Mouse (Mus musculus) midbrain, postnatal 0 days (tissue): Measurements from ENCODE around the gene Ckap2l. TPM values are rescaled to one million over a fixed set of nuclear protein-coding genes. Genes with fewer than 3 reads are reported as not detected.

Experiments
- ATAC-seq: fragments of 200-750 bp; cut with Nextera tagmentation; 2 replicates; pipeline ENCODE4 v1.8.0; 2017; ENCODE audit warnings: moderate number of reproducible peaks, mild to moderate bottlenecking, moderate TSS enrichment, moderate library complexity; ENCODE audit not compliant: low FRiP score
- DNase-seq: peaks from one replicate; pipeline ENCODE4 v3.0.0-alpha.2; 2015; ENCODE audit warnings: low spot score
- H3K27ac ChIP-seq: fragments of 300-500 bp; sonication (generic); 2 replicates; pipeline ENCODE4 v1.5.1; 2014; ENCODE audit warnings: low read depth, mild to moderate bottlenecking, low read length, mixed read lengths
- H3K27me3 ChIP-seq: fragments of 300-500 bp; sonication (generic); 2 replicates; pipeline ENCODE4 v1.6.1; 2014; ENCODE audit warnings: low read length, control low read depth, mixed read lengths; ENCODE audit not compliant: insufficient read depth
- H3K36me3 ChIP-seq: fragments of 300-500 bp; sonication (generic); 2 replicates; pipeline ENCODE4 v1.6.1; 2014; ENCODE audit warnings: low read length, control low read depth, mixed read lengths; ENCODE audit not compliant: insufficient read depth
- H3K4me1 ChIP-seq: fragments of 300-500 bp; sonication (generic); 2 replicates; pipeline ENCODE4 v1.6.1; 2014; ENCODE audit warnings: mild to moderate bottlenecking, control low read depth, antibody characterized with exemption, low read length, mixed read lengths; ENCODE audit not compliant: insufficient read depth
- H3K4me2 ChIP-seq: fragments of 300-500 bp; sonication (generic); 2 replicates; pipeline ENCODE4 v1.6.1; 2014; ENCODE audit warnings: low read depth, mild to moderate bottlenecking, low read length, mixed read lengths; ENCODE audit not compliant: poor library complexity, severe bottlenecking
- H3K4me3 ChIP-seq: fragments of 300-500 bp; sonication (generic); 2 replicates; pipeline ENCODE4 v1.5.1; 2014; ENCODE audit warnings: low read depth, mild to moderate bottlenecking, low read length, moderate library complexity
- H3K9ac ChIP-seq: fragments of 300-500 bp; sonication (generic); replicated peaks from 2 replicates; pipeline ENCODE4 v1.6.1; 2014; ENCODE audit warnings: mild to moderate bottlenecking, low read length, moderate library complexity, mixed read lengths; ENCODE audit not compliant: poor library complexity, severe bottlenecking
- H3K9me3 ChIP-seq: fragments of 300-500 bp; sonication (generic); 2 replicates; pipeline ENCODE4 v1.6.1; 2016; ENCODE audit warnings: low read length, control low read depth
- CTCF ChIP-seq: IDR thresholded peaks from 2 replicates; pipeline ENCODE4 v1.5.1; 2016; ENCODE audit warnings: antibody characterized with exemption, mild to moderate bottlenecking
- WGBS: fragments of 180-500 bp; shearing (Covaris S2); extraction: QIAGEN DNeasy Blood & Tissue Kit; methylation state at CpG from one replicate; pipeline ENCODE4 v1.1.7; 2014; 5-methylcytosine and 5-hydroxymethylcytosine counted together
- polyA plus RNA-seq: library from polyadenylated mRNA; unstranded; fragments of >200 nt; fragmentation: Nextera tagmentation; extraction: Ambion mirVana; gene quantifications from 2 replicates; pipeline ENCODE4 v1.2.1, GENCODE M21; 2015
- total RNA-seq: library from RNA; depleted of rRNA; stranded (reverse); fragments of >200 nt; gene quantifications from 2 replicates; pipeline ENCODE4 v1.2.3, GENCODE M21; 2014

Ckap2l gene
- total and polyA plus RNA-seq, 2 experiments from 2014 or later, result 4.8 to 5.8 TPM

- H3K4me2 ChIP-seq, result no peak within 1 kb of the TSS
- no peaks in the 10 kb centered on the region for H3K9me3 ChIP-seq
- no peaks in the 10 kb centered on the region for H3K36me3 ChIP-seq
- H3K27me3 ChIP-seq, result no peaks in the 10 kb centered on the region
- H3K27ac ChIP-seq, result no peak within 1 kb of the TSS
- no peak for DNase-seq
- ATAC-seq, result no peak
- no peak for TF ChIP-seq CTCF
- no peaks in the 10 kb centered on the region for H3K4me1 ChIP-seq
- WGBS, result 82% methylated on average over 7 of the region's 7 CpGs
- no peak within 1 kb of the TSS for H3K4me3 ChIP-seq
- H3K9ac ChIP-seq, result no peak within 1 kb of the TSS
Observed at GRCm38 (mm10) chr2:129309836-129310235, 12.8 kb upstream of the Ckap2l start, which contains the start of gene Il1a. Il1a (minus strand) TSS chr2:129309972.

GRCm38 (mm10) chr2:129306020-129306419, 9.0 kb upstream of the Ckap2l start:
- no peak for DNase-seq
- no peaks in the 10 kb centered on the region for H3K36me3 ChIP-seq
- H3K4me1 ChIP-seq, result no peaks in the 10 kb centered on the region
- H3K27ac ChIP-seq, result no peak overlapping the region
- no peak overlapping the region for H3K9ac ChIP-seq
- no peak for TF ChIP-seq CTCF
- no peaks in the 10 kb centered on the region for H3K27me3 ChIP-seq
- H3K4me2 ChIP-seq, result no peak overlapping the region
- no peak overlapping the region for H3K4me3 ChIP-seq
- H3K9me3 ChIP-seq, result no peaks in the 10 kb centered on the region
- 82% methylated on average over 4 of the region's 4 CpGs for WGBS
- no peak for ATAC-seq

- Histone ChIP-seq H3K4me2 (peak overlapping the region; percentile 62), H3K9ac (peak overlapping the region; percentile 72), H3K27ac (peak overlapping the region; percentile 95), H3K4me3 (peak overlapping the region; percentile 73), H3K27me3 (no peaks in the 10 kb centered on the region), H3K9me3 (no peaks in the 10 kb centered on the region), H3K4me1 (peaks cover 4% of the 10 kb centered on the region; the same call in 1 of the 2 replicates), H3K36me3 (no peaks in the 10 kb centered on the region)
- 1% methylated on average over 10 of the region's 10 CpGs for WGBS
- no peak for TF ChIP-seq CTCF
- DNase-seq, result peak; percentile 66
- peak; percentile 74 for ATAC-seq
Observed at GRCm38 (mm10) chr2:129297589-129297982, 574 bp upstream of the Ckap2l start.

- no peak for TF ChIP-seq CTCF
- 52% methylated on average over 5 of the region's 5 CpGs for WGBS
- Histone ChIP-seq H3K27ac (no peak overlapping the region), H3K9me3 (no peaks in the 10 kb centered on the region), H3K9ac (no peak overlapping the region), H3K4me3 (peak overlapping the region; percentile 73; the same call in 1 of the 2 replicates), H3K36me3 (no peaks in the 10 kb centered on the region), H3K4me2 (peak overlapping the region; percentile 93; the same call in 1 of the 2 replicates), H3K27me3 (no peaks in the 10 kb centered on the region), H3K4me1 (peaks cover 4% of the 10 kb centered on the region; the same call in 1 of the 2 replicates)
- ATAC-seq (no peak), DNase-seq (no peak)
Observed at GRCm38 (mm10) chr2:129296086-129296485, 926 bp downstream of the Ckap2l start.

GRCm38 (mm10) chr2:129295075-129295474, 1.9 kb downstream of the Ckap2l start:
- WGBS, result 92% methylated on average over 5 of the region's 5 CpGs
- no peak for ATAC-seq
- Histone ChIP-seq H3K4me1 (peaks cover 4% of the 10 kb centered on the region; the same call in 1 of the 2 replicates), H3K9me3 (no peaks in the 10 kb centered on the region), H3K36me3 (no peaks in the 10 kb centered on the region), H3K9ac (no peak overlapping the region), H3K27ac (no peak overlapping the region), H3K27me3 (no peaks in the 10 kb centered on the region), H3K4me3 (no peak overlapping the region), H3K4me2 (no peak overlapping the region)
- TF ChIP-seq CTCF, result no peak
- DNase-seq, result no peak

- Histone ChIP-seq H3K9ac (no peak overlapping the region), H3K4me3 (no peak overlapping the region), H3K36me3 (peaks cover 2% of the 10 kb centered on the region; the same call in 1 of the 2 replicates), H3K4me1 (no peaks in the 10 kb centered on the region), H3K9me3 (no peaks in the 10 kb centered on the region), H3K4me2 (no peak overlapping the region), H3K27ac (no peak overlapping the region), H3K27me3 (no peaks in the 10 kb centered on the region)
- WGBS, result 97% methylated on average over 5 of the region's 5 CpGs
- DNase-seq, result no peak
- ATAC-seq, result no peak
- no peak for TF ChIP-seq CTCF
Observed at GRCm38 (mm10) chr2:129273823-129274222, 23.2 kb downstream of the Ckap2l start.
